Mouse (Mus musculus) embryo, embryonic 10.5 days (tissue): ENCODE measurements at regions not wholly inside any gene's neighbourhood (a gene's known extent, or its start where the extent isn't known, plus 50 kb on each side); places are given as distances from the start of the nearest gene placed in this dataset.

Experiments
- DNase-seq: peaks from one replicate; pipeline ENCODE4 v3.0.0-alpha.2; 2015; ENCODE audit warnings: low spot score

DNA sequence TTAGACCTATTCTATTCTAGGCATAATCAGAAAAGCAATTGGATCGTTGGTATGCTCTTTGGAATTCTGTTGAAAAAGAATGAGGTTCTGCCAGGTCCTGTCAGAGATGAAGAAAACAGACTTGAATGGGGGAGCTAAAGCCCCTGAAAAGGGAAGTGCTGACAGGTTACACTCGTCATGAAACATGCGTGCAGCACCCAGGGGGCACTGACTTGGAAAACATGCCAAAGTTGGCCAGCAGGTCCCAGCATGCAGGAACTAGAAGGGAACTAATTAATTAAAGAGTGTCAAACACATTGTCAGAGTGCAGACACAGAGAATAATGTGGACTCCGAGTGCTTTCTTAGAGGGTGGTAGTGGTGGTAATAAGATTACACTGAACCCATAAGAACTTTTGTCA is 346.2 kb upstream of the Smarca2 start:
- no peak for DNase-seq

DNA sequence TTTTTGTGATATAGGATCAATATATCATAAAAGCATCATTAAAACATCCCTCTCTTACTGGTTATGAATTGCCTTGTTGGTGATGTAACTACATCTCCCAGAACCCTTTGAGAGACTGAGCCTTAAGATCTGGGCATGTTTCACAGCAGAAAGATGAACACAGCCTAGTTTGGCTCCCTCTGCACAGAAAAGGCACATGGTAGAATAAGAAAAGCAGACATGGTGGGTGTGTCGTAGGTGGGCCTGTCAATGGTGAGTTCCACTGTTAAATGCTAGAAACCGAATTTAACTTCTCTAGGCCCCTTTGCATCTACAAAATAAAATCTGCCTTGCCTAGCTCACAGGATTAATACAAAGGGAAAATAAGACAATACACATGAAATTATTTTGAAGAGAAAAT is 343.3 kb upstream of the Smarca2 start:
- DNase-seq: no peak

DNA sequence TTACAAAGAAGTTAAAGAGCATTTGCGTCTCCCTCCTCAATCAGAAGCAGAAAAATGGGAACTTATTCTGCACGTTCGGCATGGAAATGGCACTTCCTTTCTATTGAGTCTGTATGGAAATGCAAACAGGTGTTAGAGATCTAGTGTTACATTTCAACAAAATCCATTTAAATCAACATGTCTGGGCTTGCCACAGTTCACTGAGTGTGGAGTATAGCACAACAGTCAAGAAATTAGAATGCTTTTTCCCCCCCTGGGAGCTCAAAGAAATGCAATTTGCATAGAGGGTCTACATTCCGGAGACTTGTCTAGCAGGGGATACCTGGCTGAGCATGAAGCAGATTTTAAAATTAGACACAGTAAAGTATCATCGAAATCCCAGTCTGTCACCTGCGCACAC is 308.5 kb upstream of the Smarca2 start:
- DNase-seq: no peak

DNA sequence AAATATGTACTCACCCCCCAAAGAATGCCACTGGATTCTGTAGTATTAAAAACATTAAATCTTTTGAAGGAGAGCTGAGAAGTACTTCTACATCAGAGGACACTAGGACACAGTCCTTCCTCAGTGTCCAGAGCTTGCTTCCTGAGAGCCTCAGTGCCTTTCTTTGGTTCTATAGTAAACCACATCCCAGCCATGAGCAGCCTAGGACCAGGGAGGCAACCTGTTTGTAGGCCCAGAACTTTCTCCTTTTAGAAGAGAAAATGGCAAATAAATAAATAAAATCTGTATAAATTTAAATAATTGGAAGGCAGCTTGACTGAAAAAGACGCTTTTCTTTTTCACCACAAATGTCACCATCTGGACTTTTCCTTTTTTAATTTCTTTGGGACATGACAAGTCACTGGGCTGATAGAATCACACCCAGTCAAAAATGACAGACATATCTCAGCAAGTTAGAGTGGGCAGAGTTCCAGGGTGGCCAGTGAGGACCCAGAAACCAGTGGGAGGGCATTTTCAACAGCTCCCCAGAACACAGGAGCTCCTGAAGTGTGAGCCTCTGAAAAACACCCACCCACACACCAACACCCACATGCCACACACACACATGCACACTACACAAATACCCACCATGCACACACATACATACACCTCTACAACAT is 296.2 kb upstream of the Smarca2 start:
- no peak for DNase-seq

DNA sequence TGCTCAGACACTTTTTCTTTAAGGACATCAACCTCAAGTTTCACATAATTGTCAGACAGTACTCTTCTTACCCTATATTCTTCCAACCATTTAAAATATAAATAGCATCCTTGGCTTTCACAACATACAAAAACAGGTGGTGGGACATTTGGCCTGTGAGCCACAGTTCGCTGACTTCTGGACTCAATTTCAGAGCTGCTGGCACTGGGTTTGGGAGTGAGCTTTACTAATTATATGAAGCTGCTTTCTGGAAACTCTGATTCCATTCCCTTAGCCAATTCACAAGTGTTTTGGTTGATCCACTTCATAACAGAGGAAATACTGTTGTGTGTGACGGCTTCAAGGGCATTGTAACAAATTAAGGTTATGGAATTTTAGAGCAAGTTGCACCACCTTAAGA is 285.9 kb upstream of the Smarca2 start:
- no peak for DNase-seq

GRCm38 (mm10) chr19:26323682-26324081 is 281.2 kb upstream of the Smarca2 start:
- no peak for DNase-seq

DNA sequence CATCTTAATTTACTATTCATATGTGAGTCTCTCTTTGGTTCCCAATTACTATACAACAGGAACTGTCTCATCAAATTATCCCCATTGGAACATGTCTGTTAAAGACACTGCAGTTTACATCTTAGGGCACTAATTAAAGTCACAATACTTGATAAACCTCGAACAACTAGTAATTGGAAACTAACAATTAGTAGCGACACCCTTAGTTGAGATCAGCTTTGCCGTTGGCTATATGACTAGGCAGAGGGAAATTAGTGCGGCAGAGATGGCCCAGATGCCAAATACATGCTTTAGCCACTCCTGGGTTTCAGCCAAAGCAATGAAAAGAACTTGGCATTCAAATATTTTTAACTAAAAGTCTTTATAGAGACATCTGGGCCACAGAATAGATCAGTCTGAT is 265.7 kb upstream of the Smarca2 start:
- DNase-seq: no peak

DNA sequence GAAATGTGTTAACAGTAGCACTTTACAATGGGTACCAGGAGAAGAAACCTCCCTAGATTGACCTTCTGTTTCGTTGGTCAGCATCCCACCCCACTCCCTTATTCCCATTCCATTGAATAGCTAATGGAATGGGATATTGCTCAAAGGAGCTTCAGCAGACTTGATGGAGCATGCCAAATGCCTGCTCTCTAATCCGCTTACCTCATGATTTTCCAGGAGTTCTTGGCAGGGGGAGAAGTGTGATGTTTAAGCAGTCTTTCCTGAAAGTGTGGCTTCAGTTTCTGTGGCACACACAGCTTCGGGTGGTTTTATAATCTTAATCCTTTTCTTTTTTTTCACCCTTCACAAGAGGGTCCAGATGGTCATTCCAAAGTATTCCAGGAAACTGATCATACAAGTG is 264.7 kb upstream of the Smarca2 start:
- DNase-seq: no peak

DNA sequence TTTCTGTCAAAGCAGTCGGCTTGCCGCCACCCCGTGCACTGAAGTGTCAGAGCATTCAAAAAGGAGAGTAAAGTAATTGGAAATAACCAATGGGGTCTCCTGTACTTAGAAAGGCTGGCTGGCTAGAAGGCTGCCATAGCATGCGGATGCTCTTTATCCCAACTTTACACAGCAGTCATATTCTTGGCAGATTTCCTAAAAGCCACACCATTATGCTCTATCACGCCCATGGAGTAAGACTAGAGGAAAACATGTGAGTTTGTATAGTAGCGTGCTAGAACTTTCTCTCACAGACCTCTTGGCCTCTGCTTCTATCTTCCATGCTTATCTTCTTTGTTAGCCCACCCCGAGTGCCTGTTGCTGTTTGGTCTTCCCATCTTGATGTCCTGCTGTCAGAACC is 249.8 kb upstream of the Smarca2 start:
- DNase-seq: no peak

DNA sequence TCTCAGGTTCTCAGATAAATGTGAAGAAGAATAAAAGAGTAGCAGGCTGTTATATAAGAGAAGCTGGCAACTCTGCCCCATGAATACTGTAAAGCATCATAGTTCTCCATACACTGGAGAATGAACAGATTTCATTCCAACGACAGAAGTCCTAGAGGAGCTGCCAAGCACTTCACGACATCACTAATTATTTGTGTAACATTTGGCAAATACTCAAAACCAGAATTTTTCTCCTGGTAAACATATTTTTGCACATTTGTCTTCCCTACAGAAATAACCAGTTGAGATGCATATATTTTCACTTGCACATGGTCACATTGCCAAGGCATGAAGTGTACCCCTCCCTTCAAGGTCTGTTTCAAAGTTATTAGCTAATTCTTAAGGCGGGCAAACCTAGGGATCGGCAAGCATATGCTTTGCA is 220.9 kb upstream of the Smarca2 start:
- no peak for DNase-seq

GRCm38 (mm10) chr19:26386075-26386474 is 218.8 kb upstream of the Smarca2 start:
- DNase-seq: no peak

- no peak for DNase-seq
Observed at GRCm38 (mm10) chr19:26412684-26413083, 192.2 kb upstream of the Smarca2 start.

DNA sequence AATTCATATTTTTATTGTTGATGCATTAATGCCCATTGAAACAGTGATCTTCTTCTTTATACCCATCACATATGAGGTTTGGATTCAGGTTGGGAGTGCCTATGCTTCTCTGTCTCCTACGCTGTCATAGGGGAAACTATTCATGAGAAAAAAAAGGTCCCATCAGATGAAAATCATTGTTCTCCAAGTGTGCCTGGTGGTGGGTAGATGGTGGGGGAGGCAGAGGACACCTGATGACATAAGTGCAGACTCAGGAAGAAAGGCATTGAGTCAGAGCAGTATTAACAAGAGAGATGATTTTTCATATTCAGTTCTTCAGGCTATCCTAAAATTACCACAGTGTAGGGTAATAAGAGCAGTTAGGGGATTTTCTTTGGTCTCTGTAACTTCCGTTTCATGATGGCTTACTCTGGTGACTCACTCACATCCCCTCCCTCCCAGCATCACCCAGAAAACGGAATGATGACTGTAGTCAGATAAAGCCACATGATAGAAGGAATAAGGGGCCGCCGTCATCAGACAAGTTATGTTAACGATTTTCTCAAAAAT is 190.3 kb upstream of the Smarca2 start:
- DNase-seq: no peak

DNA sequence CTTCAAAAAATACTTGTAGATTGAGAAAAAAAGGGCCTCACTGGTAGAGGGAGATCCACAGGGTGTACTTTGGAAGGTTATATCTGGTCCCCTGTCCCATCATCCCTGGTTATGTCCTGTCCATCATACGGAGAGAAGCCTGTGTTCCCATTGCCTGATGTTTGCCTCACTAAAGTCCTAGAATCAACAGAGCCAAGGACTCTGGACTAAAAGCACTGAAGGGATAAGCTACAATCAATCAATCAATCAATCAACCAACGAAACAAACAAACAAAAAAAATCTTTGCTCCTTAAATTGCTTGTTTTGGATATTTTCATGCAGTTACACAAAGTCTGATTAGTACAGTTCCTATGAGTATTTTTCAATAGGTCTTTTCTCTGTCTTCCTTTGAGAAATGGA is 185.1 kb upstream of the Smarca2 start:
- no peak for DNase-seq

DNA sequence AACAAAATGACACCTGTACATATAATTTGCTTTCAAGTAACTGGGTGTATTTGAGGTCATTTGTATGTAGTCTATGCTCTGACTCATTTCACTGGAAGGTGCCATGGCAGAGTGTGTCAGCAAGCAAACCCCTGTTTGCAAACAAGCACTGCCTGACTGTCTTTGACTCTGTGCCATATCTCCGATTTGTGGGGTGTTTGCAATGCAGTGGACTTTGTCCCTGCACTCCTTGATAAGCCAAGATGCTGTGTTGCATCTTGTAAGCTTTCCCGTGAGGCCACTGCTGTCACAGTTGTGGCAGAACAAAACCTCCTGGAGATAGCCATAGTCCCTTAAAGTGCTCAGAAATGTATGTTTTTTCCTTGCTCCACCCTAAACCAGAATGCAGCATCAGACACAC is 165.7 kb upstream of the Smarca2 start:
- no peak for DNase-seq

DNA sequence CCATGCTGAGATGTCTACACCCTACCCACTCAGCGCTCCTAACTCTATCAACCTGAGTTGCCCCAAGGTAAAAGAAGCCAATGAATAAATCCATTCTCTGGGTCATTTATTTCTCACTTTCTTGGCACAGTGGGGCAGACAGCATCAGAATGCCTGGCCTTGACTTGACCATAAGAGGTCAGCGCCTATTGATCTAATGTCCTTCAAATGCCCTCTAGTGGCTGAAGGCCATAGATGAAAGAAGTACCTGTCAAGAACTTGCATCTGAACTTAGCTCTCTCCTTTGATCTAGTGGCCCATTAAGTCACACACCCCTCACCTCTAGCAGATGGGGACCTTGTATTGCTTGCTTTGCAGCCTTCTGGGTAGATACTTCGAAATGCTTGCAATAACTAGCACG is 159.5 kb upstream of the Smarca2 start:
- DNase-seq: peak; percentile 15

DNA sequence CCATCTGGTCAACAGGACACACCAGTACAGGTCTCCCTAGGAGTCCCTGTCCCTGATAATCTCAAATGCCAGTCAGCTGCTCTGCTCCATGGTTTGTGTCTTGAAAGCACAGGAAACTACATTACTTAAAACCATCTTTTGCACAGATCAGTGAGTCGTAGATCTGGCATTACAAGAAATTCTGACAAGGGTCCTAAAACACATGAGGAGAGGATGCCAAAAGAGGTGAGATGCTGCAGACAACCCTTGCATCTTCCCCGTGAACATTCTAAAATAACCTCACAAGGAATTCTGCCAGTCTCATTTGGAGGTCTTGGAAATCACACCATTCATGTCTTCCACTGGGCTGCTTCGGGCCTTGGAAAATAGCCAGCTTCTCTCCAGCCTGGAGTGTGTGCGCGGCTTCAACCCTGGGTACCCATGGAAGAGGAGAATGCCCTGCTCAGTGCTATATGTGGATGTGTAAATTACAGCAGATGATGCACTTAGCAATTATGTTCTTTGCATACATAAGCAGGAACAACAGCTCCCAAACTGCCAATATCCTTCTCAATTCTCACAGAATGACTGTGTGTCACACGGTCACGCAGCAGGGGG is 157.3 kb upstream of the Smarca2 start:
- no peak for DNase-seq

GRCm38 (mm10) chr19:26461712-26462111 is 143.1 kb upstream of the Smarca2 start:
- no peak for DNase-seq

DNA sequence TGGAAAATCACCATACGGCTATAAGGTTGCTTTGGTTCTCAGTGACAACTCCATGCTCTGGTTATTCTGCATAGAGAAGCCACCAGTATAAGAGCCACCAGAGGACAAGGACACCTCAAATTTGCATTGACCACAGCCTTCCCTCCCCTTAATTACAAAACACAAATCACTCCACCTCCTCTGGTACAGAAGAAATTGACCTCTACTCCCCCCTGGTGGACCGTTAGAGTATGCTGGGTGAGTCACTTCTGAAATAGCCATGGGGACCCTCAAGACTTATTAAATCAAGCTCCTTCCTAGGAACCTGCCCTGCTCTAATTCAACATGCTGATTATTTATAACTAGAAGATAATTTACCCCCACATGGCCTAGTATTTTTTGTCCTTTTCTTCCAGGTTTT is 139.6 kb upstream of the Smarca2 start:
- DNase-seq: peak; percentile 71

DNA sequence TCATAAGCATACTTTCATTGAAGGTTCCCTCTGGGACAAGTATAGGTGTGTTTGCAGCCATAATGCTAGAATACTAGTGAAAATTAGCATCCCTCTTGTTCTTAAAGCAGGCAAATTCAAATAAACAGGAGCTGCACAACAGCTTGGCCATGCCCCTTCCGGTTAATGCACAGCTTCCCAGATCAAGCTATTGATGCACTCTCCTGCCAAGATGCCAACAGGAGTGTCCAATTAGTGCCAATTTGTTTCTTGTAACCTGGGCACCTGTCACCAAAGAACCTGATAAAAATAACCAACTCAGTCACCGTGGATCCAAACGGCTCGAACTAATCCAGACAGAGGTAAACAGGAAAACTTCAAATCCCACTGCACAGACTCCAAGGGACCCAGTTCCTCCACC is 138.6 kb upstream of the Smarca2 start:
- no peak for DNase-seq

DNA sequence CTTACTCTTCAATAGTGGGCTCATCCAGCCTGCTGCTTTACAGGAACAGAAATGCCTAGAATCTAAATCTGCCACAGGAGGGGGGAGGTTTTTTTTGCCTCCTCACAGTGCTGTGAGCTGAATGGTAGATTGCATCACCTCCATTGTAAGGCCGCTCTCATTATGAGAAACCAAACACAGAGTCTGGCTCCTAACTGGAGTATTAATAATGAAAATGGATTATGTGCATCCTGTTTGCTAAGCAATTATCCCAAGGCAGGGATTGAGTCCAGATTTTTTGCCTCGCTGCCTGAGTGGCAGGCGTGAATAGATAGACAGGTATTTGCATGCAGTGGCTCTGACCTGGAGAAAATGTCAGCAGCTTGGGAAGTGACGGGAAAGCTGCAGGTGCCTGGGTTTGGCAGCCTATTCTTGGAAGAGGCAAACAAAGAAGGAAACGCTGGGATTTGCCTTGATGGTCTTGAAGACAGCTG is 137.6 kb upstream of the Smarca2 start:
- DNase-seq: no peak

- DNase-seq: no peak
Observed at GRCm38 (mm10) chr19:26472659-26473058, 132.2 kb upstream of the Smarca2 start.

DNA sequence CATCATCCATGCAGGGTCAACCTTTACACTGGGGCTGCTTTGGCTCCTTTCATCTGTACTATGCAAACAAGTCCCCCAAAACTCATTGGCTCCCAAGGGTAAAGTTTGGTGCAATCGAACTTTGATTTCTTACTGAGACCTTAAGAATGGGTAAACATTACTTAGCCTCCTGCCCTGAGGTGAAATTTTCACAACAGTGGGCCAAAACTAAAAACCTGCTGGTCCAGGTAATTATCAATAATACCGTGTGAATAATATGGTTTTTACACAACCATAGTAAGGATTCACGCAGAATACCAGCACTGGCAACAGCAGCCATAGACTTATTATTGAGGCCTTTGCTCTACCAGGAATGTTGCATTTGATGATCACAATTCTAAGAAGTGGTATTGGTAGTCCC is 131.6 kb upstream of the Smarca2 start:
- DNase-seq: no peak

DNA sequence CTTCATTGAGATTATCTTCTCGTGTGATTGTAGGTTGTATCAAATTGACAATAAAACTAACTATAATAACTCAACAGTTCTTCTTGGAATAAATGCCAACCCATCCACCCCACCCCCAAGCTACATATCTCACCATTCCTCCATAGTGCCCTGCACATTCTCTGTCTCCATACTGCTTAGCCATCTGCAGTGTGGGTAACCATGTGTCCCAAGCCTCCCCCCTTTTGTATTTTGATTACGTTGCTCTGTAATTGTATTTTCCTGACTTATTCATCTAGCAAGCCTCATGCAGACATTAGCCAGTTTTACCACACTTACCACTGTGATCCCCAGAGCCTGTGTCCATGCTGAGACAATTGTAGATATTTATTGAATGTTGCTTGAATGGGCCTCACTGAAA is 129.7 kb upstream of the Smarca2 start:
- no peak for DNase-seq
